Mouse (Mus musculus): Measurements from ENCODE around the gene Traf4. TPM values are rescaled to one million over a fixed set of nuclear protein-coding genes. Genes with fewer than 3 reads are reported as not detected.
"Not testable (repeated sequence)": the region's sequence is repeated elsewhere in the genome, so short reads cannot be mapped to it uniquely, and the experiment has no call there.

Gene Traf4
- total and polyA plus RNA-seq, 2 experiments: 8.8 to 73.5 TPM

- WGBS: 19% methylated on average over 3 of the region's 3 CpGs
- TF ChIP-seq POLR2A (IDR thresholded peaks at IDR 0.05; ENCODE audit: extremely low read depth, insufficient read depth, low read length) (no peak), CTCF (IDR thresholded peaks at IDR 0.05; ENCODE audit: low read depth, low read length) (no peak)
- peaks cover 32% of the 10 kb centered on the region for H3K4me1 ChIP-seq (ENCODE audit: control insufficient read depth, insufficient read depth, low read length)
- no peak overlapping the region for H3K4me3 ChIP-seq (ENCODE audit: insufficient read depth, low read depth, low read length)
- H3K9ac ChIP-seq (ENCODE audit: low read depth, low read length): peak overlapping the region; percentile 26; the same call in 1 of the 2 replicates
- peak overlapping the region; percentile 97 for H3K27ac ChIP-seq (replicated peaks; ENCODE audit: insufficient read depth, low read depth, low read length)
- peak; percentile 64 for DNase-seq (ENCODE audit: extremely low read depth, low read depth, low spot score)
- H3K36me3 ChIP-seq (ENCODE audit: control insufficient read depth, insufficient read depth, low read length): peaks cover under 1% of the 10 kb centered on the region; the same call in 1 of the 2 replicates
- no peaks in the 10 kb centered on the region for H3K27me3 ChIP-seq (ENCODE audit: control insufficient read depth, insufficient read depth, low read length)
- H3K79me2 ChIP-seq (ENCODE audit: control insufficient read depth, insufficient read depth, low read length): peaks cover 45% of the 10 kb centered on the region; the same call in 1 of the 2 replicates
Observed at GRCm38 (mm10) chr11:78138023-78138422, 27.4 kb downstream of the Traf4 start.

GRCm38 (mm10) chr11:78137584-78137983 is 27.8 kb downstream of the Traf4 start:
- DNase-seq (ENCODE audit: extremely low read depth, low read depth, low spot score): peak; percentile 89
- Histone ChIP-seq H3K4me1 (ENCODE audit: control insufficient read depth, insufficient read depth, low read length) (peaks cover 36% of the 10 kb centered on the region), H3K27ac (replicated peaks; ENCODE audit: insufficient read depth, low read depth, low read length) (peak overlapping the region; percentile 97), H3K27me3 (ENCODE audit: control insufficient read depth, insufficient read depth, low read length) (no peaks in the 10 kb centered on the region), H3K9ac (ENCODE audit: low read depth, low read length) (peak overlapping the region; percentile 63; the same call in 1 of the 2 replicates), H3K79me2 (ENCODE audit: control insufficient read depth, insufficient read depth, low read length) (peaks cover 44% of the 10 kb centered on the region; the same call in 1 of the 2 replicates), H3K36me3 (ENCODE audit: control insufficient read depth, insufficient read depth, low read length) (no peaks in the 10 kb centered on the region), H3K4me3 (ENCODE audit: insufficient read depth, low read depth, low read length) (no peak overlapping the region)
- 9% methylated on average over 4 of the region's 4 CpGs for WGBS
- TF ChIP-seq CTCF (IDR thresholded peaks at IDR 0.05; ENCODE audit: low read depth, low read length): no peak
- TF ChIP-seq POLR2A (IDR thresholded peaks at IDR 0.05; ENCODE audit: extremely low read depth, insufficient read depth, low read length): no peak

- peaks cover 38% of the 10 kb centered on the region for H3K4me1 ChIP-seq (ENCODE audit: control insufficient read depth, insufficient read depth, low read length)
- H3K27me3 ChIP-seq (ENCODE audit: control insufficient read depth, insufficient read depth, low read length): no peaks in the 10 kb centered on the region
Observed at GRCm38 (mm10) chr11:78136132-78136531, 29.3 kb downstream of the Traf4 start.

GRCm38 (mm10) chr11:78135314-78135713 is 30.1 kb downstream of the Traf4 start:
- peaks cover 35% of the 10 kb centered on the region for H3K4me1 ChIP-seq (ENCODE audit: control insufficient read depth, insufficient read depth, low read length)
- 31% methylated on average over 7 of the region's 7 CpGs for WGBS
- not testable (repeated sequence) for H3K27me3 ChIP-seq (ENCODE audit: control insufficient read depth, insufficient read depth, low read length); H3K4me3 ChIP-seq (ENCODE audit: insufficient read depth, low read depth, low read length); H3K27ac ChIP-seq (replicated peaks; ENCODE audit: insufficient read depth, low read depth, low read length); H3K9ac ChIP-seq (ENCODE audit: low read depth, low read length); H3K36me3 ChIP-seq (ENCODE audit: control insufficient read depth, insufficient read depth, low read length)
- H3K79me2 ChIP-seq (ENCODE audit: control insufficient read depth, insufficient read depth, low read length): peaks cover 45% of the 10 kb centered on the region; the same call in 1 of the 2 replicates
- DNase-seq (ENCODE audit: extremely low read depth, low read depth, low spot score): peak; percentile 58

More at GRCm38 (mm10) chr11:78136132-78136531, 29.3 kb downstream of the Traf4 start:
- H3K36me3 ChIP-seq (ENCODE audit: control insufficient read depth, insufficient read depth, low read length): no peaks in the 10 kb centered on the region
- H3K4me3 ChIP-seq (ENCODE audit: insufficient read depth, low read depth, low read length): no peak overlapping the region
- WGBS: 10% methylated on average over 1 of the region's 1 CpGs
- no peak for DNase-seq (ENCODE audit: extremely low read depth, low read depth, low spot score)
- TF ChIP-seq POLR2A (IDR thresholded peaks at IDR 0.05; ENCODE audit: extremely low read depth, insufficient read depth, low read length) (no peak), CTCF (IDR thresholded peaks at IDR 0.05; ENCODE audit: low read depth, low read length) (no peak)
- H3K79me2 ChIP-seq (ENCODE audit: control insufficient read depth, insufficient read depth, low read length): peaks cover 46% of the 10 kb centered on the region; the same call in 1 of the 2 replicates
- H3K9ac ChIP-seq (ENCODE audit: low read depth, low read length): no peak overlapping the region
- H3K27ac ChIP-seq (replicated peaks; ENCODE audit: insufficient read depth, low read depth, low read length): no peak overlapping the region; the same call in 1 of the 2 replicates

GRCm38 (mm10) chr11:78134344-78134743 is 31.0 kb downstream of the Traf4 start:
- peaks cover 48% of the 10 kb centered on the region; the same call in 1 of the 2 replicates for H3K79me2 ChIP-seq (ENCODE audit: control insufficient read depth, insufficient read depth, low read length)
- H3K27ac ChIP-seq (replicated peaks; ENCODE audit: insufficient read depth, low read depth, low read length): no peak overlapping the region
- H3K36me3 ChIP-seq (ENCODE audit: control insufficient read depth, insufficient read depth, low read length): no peaks in the 10 kb centered on the region
- WGBS: 39% methylated on average over 3 of the region's 3 CpGs
- no peak for DNase-seq (ENCODE audit: extremely low read depth, low read depth, low spot score)
- peaks cover 35% of the 10 kb centered on the region for H3K4me1 ChIP-seq (ENCODE audit: control insufficient read depth, insufficient read depth, low read length)
- H3K27me3 ChIP-seq (ENCODE audit: control insufficient read depth, insufficient read depth, low read length): no peaks in the 10 kb centered on the region
- H3K4me3 ChIP-seq (ENCODE audit: insufficient read depth, low read depth, low read length): no peak overlapping the region
- TF ChIP-seq CTCF (IDR thresholded peaks at IDR 0.05; ENCODE audit: low read depth, low read length): no peak
- no peak for TF ChIP-seq POLR2A (IDR thresholded peaks at IDR 0.05; ENCODE audit: extremely low read depth, insufficient read depth, low read length)
- H3K9ac ChIP-seq (ENCODE audit: low read depth, low read length): no peak overlapping the region

GRCm38 (mm10) chr11:78133915-78134314 is 31.5 kb downstream of the Traf4 start:
- TF ChIP-seq POLR2A (IDR thresholded peaks at IDR 0.05; ENCODE audit: extremely low read depth, insufficient read depth, low read length): no peak
- TF ChIP-seq CTCF (IDR thresholded peaks at IDR 0.05; ENCODE audit: low read depth, low read length): no peak
- Histone ChIP-seq H3K27me3 (ENCODE audit: control insufficient read depth, insufficient read depth, low read length) (no peaks in the 10 kb centered on the region), H3K4me1 (ENCODE audit: control insufficient read depth, insufficient read depth, low read length) (peaks cover 35% of the 10 kb centered on the region), H3K27ac (replicated peaks; ENCODE audit: insufficient read depth, low read depth, low read length) (no peak overlapping the region), H3K36me3 (ENCODE audit: control insufficient read depth, insufficient read depth, low read length) (no peaks in the 10 kb centered on the region), H3K79me2 (ENCODE audit: control insufficient read depth, insufficient read depth, low read length) (peaks cover 49% of the 10 kb centered on the region; the same call in 1 of the 2 replicates), H3K4me3 (ENCODE audit: insufficient read depth, low read depth, low read length) (no peak overlapping the region), H3K9ac (ENCODE audit: low read depth, low read length) (no peak overlapping the region)
- no peak for DNase-seq (ENCODE audit: extremely low read depth, low read depth, low spot score)
- WGBS: 72% methylated on average over 6 of the region's 6 CpGs

Measured in liver, adult 2 months (tissue).